ENCODE assay signal across 13 mouse cellular contexts in genomic region chr19:58853036-58853735, GRCm38 (mm10). TPM values are rescaled to one million over a fixed set of nuclear protein-coding genes. Genes with fewer than 3 reads are reported as not detected.
A peak's percentile ranks its signal among the peaks of the same experiment; 100 is the strongest.
DNase-seq lines count a peak whose midpoint lies in the region; ATAC-seq and TF ChIP-seq lines count a peak whose summit lies in the region.
"Had no signal": no experiment of that assay in that cellular context is flagged by ENCODE, and none has a peak within 500 bp of the region (broad histone marks: within the 10 kb centered on the region; RNA-seq: fewer than 3 reads in every experiment).

No protein-coding gene starts in this region.

- WGBS in forebrain, embryonic 16.5 days, result 87% methylated on average over 10 of the region's 10 CpGs

- H3K27me3 ChIP-seq in forebrain, embryonic 16.5 days (replicated peaks; ENCODE audit: control insufficient read depth, insufficient read depth, low read length), result no peaks in the 10 kb centered on the region
- H3K27me3 ChIP-seq: embryonic facial prominence, embryonic 12.5 days; forebrain, embryonic 15.5 days had no signal

- H3K4me3 ChIP-seq in layer of hippocampus, adult 2 months, result no peak overlapping the region
- H3K4me3 ChIP-seq in forebrain, embryonic 16.5 days (replicated peaks; ENCODE audit: low read length), result no peak overlapping the region
- H3K4me3 ChIP-seq: embryonic facial prominence, embryonic 12.5 days; forebrain, embryonic 15.5 days had no signal

- peaks cover 4% of the 10 kb centered on the region; the same call in 1 of the 2 replicates for H3K4me1 ChIP-seq in forebrain, embryonic 16.5 days (replicated peaks; ENCODE audit: control insufficient read depth, insufficient read depth, low read length)
- H3K4me1 ChIP-seq: embryonic facial prominence, embryonic 12.5 days had no signal

- no peaks in the 10 kb centered on the region for H3K36me3 ChIP-seq in forebrain, embryonic 16.5 days (ENCODE audit: control insufficient read depth, insufficient read depth)
- H3K36me3 ChIP-seq: embryonic facial prominence, embryonic 12.5 days; forebrain, embryonic 15.5 days had no signal

- DNase-seq in layer of hippocampus, adult 2 months (ENCODE audit: low spot score in 2 of 2), result no peak
- DNase-seq in layer of hippocampus, adult 8-10 months (ENCODE audit: low spot score in 2 of 2), result no peak
- peak; percentile 29 for DNase-seq in MN1 (ENCODE audit: low spot score)
- DNase-seq in adrenal gland, postnatal 25 days, result peak; percentile 52
- DNase-seq in kidney, adult 9 months, result peak; percentile 93
- DNase-seq in thymus, postnatal 14 days, result no peak
- no peak for DNase-seq in thymus, adult 18-20 months
- DNase-seq: cerebellum, adult 2 months had no signal

- no peak for TF ChIP-seq CTCF in layer of hippocampus, adult 2 months (conservative IDR thresholded peaks at IDR 0.05)

- no peaks in the 10 kb centered on the region for H3K9me3 ChIP-seq in forebrain, embryonic 16.5 days (ENCODE audit: control insufficient read depth, low read length)
- H3K9me3 ChIP-seq: embryonic facial prominence, embryonic 12.5 days; forebrain, embryonic 15.5 days had no signal

- no peak for ATAC-seq in forebrain, embryonic 16.5 days
- ATAC-seq: forebrain, embryonic 15.5 days had no signal

- H3K4me2 ChIP-seq in forebrain, embryonic 16.5 days (ENCODE audit: low read length), result no peak overlapping the region
- H3K4me2 ChIP-seq: embryonic facial prominence, embryonic 12.5 days; forebrain, embryonic 15.5 days had no signal

- peak overlapping the region; percentile 46; the same call in 1 of the 2 replicates for H3K27ac ChIP-seq in layer of hippocampus, adult 2 months
- H3K27ac ChIP-seq in forebrain, embryonic 16.5 days (ENCODE audit: low read length), result no peak overlapping the region
- H3K27ac ChIP-seq: embryonic facial prominence, embryonic 12.5 days; forebrain, embryonic 15.5 days had no signal

- no peak overlapping the region for H3K9ac ChIP-seq in forebrain, embryonic 16.5 days (replicated peaks; ENCODE audit: low read depth, low read length)
- H3K9ac ChIP-seq: embryonic facial prominence, embryonic 12.5 days; forebrain, embryonic 15.5 days had no signal

RNA-seq across cellular contexts. Expression of gene 1700019N19Rik, which starts 58.9 kb away (rescaled TPM):
- under 1 TPM in 1 of 2 experiments, not detected in 1; 0.37 TPM for total RNA-seq in layer of hippocampus, adult 2 months (2021)
- total RNA-seq in layer of hippocampus, adult 8-10 months (2022), result under 1 TPM in 1 of 4 experiments, not detected in 3; 0.33 TPM
- not detected in 2 replicates for total RNA-seq in adrenal gland, postnatal 25 days (2021)
- not detected in 2 replicates for polyA plus RNA-seq in forebrain, embryonic 16.5 days (2015; fragmentation: Nextera tagmentation; extraction: Ambion mirVana)
- total RNA-seq: hematopoietic stem cell, adult 5-6 weeks had no signal
- polyA plus RNA-seq: cerebellum, adult 2 months; forebrain, embryonic 15.5 days; limb, embryonic 11.5 days had no signal

Comparison
In these comparisons a context has a peak if more than half of its experiments do, and no peak if none do; other contexts are left out.
1. DNase-seq: peak in MN1 (single experiment), adrenal gland, postnatal 25 days (single experiment) and kidney, adult 9 months (single experiment); none in layer of hippocampus, adult 2 months (0 of 2), layer of hippocampus, adult 8-10 months (0 of 2), thymus, postnatal 14 days (single experiment) and thymus, adult 18-20 months (0 of 2).